Mouse (Mus musculus): ENCODE measurements around the gene Edem3.

GRCm38 (mm10) chr1:151725590-151725989 is 29.6 kb upstream of the Edem3 start:
- no peak for TF ChIP-seq CTCF (IDR thresholded peaks at IDR 0.05)
- no peak for TF ChIP-seq EP300 (IDR thresholded peaks at IDR 0.05)
